Mouse (Mus musculus): ENCODE data around the gene B3galt5.

Gene B3galt5

GRCm38 (mm10) chr16:96235366-96235970, at the start of gene B3galt5:
Gene B3galt5 (plus strand): TSS chr16:96235801.
- peak in 1 of 2 experiments; percentile 9 for DNase-seq (ENCODE audit: low spot score in 2 of 2)

GRCm38 (mm10) chr16:96187619-96188018, 48.0 kb upstream of the B3galt5 start:
- DNase-seq (ENCODE audit: low spot score in 2 of 2) = no peak

- DNase-seq (ENCODE audit: low spot score in 2 of 2) = peak; percentile 99
These were observed 43.8 kb upstream of the B3galt5 start, which contains the start of gene Lca5l for GRCm38 (mm10) chr16:96191531-96192506. Gene Lca5l (minus strand): TSS chr16:96192271.

GRCm38 (mm10) chr16:96199913-96200701, 35.5 kb upstream of the B3galt5 start, which contains the start of gene Sh3bgr:
Gene Sh3bgr (plus strand): TSS chr16:96200450.
- DNase-seq (ENCODE audit: low spot score in 2 of 2) = no peak

GRCm38 (mm10) chr16:96200702-96201028, 34.9 kb upstream of the B3galt5 start:
- no peak for DNase-seq (ENCODE audit: low spot score in 2 of 2)

GRCm38 (mm10) chr16:96201485-96202232, 33.9 kb upstream of the B3galt5 start:
- DNase-seq (ENCODE audit: low spot score in 2 of 2) = no peak

GRCm38 (mm10) chr16:96209789-96210188, 25.8 kb upstream of the B3galt5 start:
- no peak for DNase-seq (ENCODE audit: low spot score in 2 of 2)

- DNase-seq (ENCODE audit: low spot score in 2 of 2) = no peak
These were observed 24.7 kb upstream of the B3galt5 start for GRCm38 (mm10) chr16:96210856-96211255.

- DNase-seq (ENCODE audit: low spot score in 2 of 2) = no peak
These were observed 22.6 kb upstream of the B3galt5 start for GRCm38 (mm10) chr16:96213027-96213426.

GRCm38 (mm10) chr16:96221491-96221890, 14.1 kb upstream of the B3galt5 start:
- DNase-seq (ENCODE audit: low spot score in 2 of 2) = no peak

- no peak for DNase-seq (ENCODE audit: low spot score in 2 of 2)
These were observed 13.6 kb upstream of the B3galt5 start for GRCm38 (mm10) chr16:96221959-96222358.

GRCm38 (mm10) chr16:96222452-96222851, 13.1 kb upstream of the B3galt5 start:
- no peak for DNase-seq (ENCODE audit: low spot score in 2 of 2)

GRCm38 (mm10) chr16:96228438-96228837, 7.2 kb upstream of the B3galt5 start:
- no peak for DNase-seq (ENCODE audit: low spot score in 2 of 2)

- DNase-seq (ENCODE audit: low spot score in 2 of 2) = no peak
These were observed 6.5 kb upstream of the B3galt5 start for GRCm38 (mm10) chr16:96229044-96229555.

- peak; percentile 51 to 65 for DNase-seq (ENCODE audit: low spot score in 2 of 2)
These were observed 5.2 kb upstream of the B3galt5 start for GRCm38 (mm10) chr16:96230411-96230810.

- no peak for DNase-seq (ENCODE audit: low spot score in 2 of 2)
These were observed 4.3 kb upstream of the B3galt5 start for GRCm38 (mm10) chr16:96231251-96231650.

- DNase-seq (ENCODE audit: low spot score in 2 of 2) = no peak
These were observed 3.6 kb upstream of the B3galt5 start for GRCm38 (mm10) chr16:96231974-96232373.

- DNase-seq (ENCODE audit: low spot score in 2 of 2) = no peak
These were observed 1.6 kb upstream of the B3galt5 start for GRCm38 (mm10) chr16:96233996-96234395.

GRCm38 (mm10) chr16:96244496-96244895, 8.9 kb downstream of the B3galt5 start:
- DNase-seq (ENCODE audit: low spot score in 2 of 2) = no peak

GRCm38 (mm10) chr16:96249635-96250034, 14.0 kb downstream of the B3galt5 start:
- no peak for DNase-seq (ENCODE audit: low spot score in 2 of 2)

- no peak for DNase-seq (ENCODE audit: low spot score in 2 of 2)
These were observed 16.5 kb downstream of the B3galt5 start for GRCm38 (mm10) chr16:96252146-96252545.
